Mouse (Mus musculus): ENCODE results near the gene Tmem243. TPM values are rescaled to one million over a fixed set of nuclear protein-coding genes. Genes with fewer than 3 reads are reported as not detected.

Gene Tmem243
- polyA plus RNA-seq, 1 experiment: 0.36 TPM

DNA sequence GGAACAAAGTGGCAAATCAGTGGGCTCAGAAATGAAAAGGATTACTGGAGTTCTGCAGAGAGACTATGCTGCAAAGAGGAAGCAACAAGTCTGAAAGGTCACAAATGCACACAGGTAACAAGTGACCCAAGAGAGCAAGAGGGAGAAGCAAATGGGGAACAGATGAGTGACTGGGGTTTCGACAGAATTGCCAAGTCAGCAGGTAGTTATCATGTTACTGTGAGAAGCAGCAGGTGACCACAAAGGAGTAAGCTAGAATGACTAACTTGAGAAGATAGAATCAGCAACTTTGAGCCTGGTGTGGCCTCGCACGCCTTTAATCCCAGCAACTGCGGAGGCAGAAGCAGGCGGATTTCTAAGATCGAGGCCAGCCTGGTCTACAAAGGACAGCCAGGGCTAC lies 41.9 kb downstream of the Tmem243 start:
- no peak for TF ChIP-seq GATA1 (IDR thresholded peaks at IDR 0.05; ENCODE audit: low read length)

DNA sequence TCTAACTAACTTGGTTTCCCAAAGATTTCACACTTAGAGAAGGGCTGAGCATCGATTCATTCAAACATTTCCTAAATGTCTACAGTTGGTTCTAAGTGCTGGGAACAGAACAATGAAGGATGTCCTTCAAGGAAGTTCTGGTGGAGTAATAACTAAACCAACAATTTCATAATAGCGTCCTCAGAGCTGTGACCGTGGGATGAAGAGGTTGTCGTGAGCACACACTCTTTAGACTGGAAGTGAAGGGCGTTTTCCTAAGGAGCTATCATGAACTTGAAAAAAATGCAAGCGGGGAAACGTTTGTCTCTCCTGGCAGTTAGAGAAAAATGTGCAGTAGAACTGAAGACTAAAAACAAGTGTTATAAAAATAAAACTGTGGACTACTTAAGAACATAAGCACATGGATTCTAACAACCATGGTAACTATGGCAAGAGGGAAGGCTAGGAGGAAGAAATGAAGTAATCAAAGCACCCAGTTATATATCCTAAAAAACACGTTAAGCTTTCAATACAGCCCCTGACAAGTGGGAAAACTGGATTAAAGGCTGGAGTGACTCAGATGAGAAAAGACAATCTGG lies 48.9 kb downstream of the Tmem243 start:
- no peak for TF ChIP-seq GATA1 (IDR thresholded peaks at IDR 0.05; ENCODE audit: low read length)

GRCm38 (mm10) chr5:9156746-9157145 lies 56.3 kb downstream of the Tmem243 start:
- TF ChIP-seq GATA1 (IDR thresholded peaks at IDR 0.05; ENCODE audit: low read length): no peak

GRCm38 (mm10) chr5:9157336-9157735 lies 56.9 kb downstream of the Tmem243 start:
- TF ChIP-seq GATA1 (IDR thresholded peaks at IDR 0.05; ENCODE audit: low read length): no peak

GRCm38 (mm10) chr5:9160831-9161455 lies 60.5 kb downstream of the Tmem243 start:
- no peak for TF ChIP-seq GATA1 (IDR thresholded peaks at IDR 0.05; ENCODE audit: low read length)

DNA sequence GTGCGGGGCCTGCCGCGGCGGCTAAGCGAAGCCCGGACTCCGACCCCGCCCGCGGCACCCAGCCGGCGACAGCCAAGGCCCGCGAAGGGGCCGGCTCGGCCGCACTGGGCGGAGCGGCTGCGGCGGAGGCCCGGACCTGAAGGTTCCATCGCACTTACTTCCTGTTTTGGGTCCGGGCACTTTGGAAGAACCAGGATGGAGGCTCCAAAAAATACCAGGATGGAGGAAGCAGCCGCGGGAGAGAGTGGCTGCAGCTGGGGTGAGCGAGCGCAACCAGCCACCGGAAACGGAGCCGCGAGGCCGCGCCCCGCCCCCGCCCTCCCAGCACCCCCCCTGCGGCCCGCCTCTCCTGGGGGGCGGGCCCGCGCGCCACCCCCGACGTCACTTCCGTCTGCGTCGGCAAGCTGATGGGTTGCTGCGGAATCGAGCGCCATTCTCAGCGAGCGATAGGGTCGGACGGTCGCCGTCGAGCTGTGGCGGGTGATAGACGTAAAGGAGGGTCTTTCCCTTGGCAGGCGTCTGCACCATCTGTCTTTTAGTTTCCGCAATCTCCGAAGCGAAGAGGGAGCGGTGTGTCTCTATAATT lies 61.1 kb downstream of the Tmem243 start, which contains the start of gene Dmtf1:
Gene Dmtf1 (minus strand): TSS at position 321 of the 586 bp plus-strand sequence.
- no peak for TF ChIP-seq GATA1 (IDR thresholded peaks at IDR 0.05; ENCODE audit: low read length)

GRCm38 (mm10) chr5:9162088-9162487 lies 61.6 kb downstream of the Tmem243 start:
- TF ChIP-seq GATA1 (IDR thresholded peaks at IDR 0.05; ENCODE audit: low read length): no peak

DNA sequence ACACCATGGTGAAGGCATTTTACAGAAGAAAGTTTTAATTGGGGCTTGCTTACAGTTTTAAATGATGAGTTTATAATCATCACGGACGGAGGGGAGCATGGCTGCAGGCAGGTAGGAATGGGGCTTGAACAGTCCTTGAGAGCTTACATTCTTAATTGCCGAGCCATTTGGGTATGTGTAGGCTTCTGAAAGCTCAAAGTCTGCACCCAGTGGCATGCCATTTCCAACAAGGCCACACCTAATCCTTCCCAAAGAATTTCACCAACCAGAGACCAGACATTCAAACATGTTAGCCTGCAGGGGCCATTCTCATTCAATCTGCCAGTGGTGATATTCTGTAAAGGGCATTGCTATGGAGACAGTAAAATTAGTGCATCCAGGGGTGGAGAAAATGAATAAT lies 62.9 kb downstream of the Tmem243 start:
- TF ChIP-seq GATA1 (IDR thresholded peaks at IDR 0.05; ENCODE audit: low read length): no peak

DNA sequence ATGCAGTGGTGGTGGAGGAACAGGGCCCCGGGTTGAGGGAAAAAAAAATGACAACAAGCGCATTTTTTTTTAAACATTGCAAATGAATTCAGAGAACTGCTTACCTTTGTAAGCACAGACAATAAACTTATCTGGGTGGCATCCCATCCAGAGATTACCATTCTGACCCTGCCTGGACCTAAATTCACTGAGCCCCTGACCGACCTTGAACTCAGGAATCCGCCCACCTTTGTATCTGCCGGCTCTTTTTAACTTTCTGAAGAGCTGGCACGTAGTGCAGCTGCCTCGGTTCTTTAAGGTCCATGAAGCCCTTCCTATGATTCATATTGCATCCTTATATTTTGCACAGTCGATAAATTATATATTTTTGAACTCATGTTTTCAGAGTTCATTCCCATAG lies 65.9 kb downstream of the Tmem243 start:
- TF ChIP-seq GATA1 (IDR thresholded peaks at IDR 0.05; ENCODE audit: low read length): no peak

- TF ChIP-seq GATA1 (IDR thresholded peaks at IDR 0.05; ENCODE audit: low read length): no peak
Observed at GRCm38 (mm10) chr5:9173295-9173694, 72.8 kb downstream of the Tmem243 start.

DNA sequence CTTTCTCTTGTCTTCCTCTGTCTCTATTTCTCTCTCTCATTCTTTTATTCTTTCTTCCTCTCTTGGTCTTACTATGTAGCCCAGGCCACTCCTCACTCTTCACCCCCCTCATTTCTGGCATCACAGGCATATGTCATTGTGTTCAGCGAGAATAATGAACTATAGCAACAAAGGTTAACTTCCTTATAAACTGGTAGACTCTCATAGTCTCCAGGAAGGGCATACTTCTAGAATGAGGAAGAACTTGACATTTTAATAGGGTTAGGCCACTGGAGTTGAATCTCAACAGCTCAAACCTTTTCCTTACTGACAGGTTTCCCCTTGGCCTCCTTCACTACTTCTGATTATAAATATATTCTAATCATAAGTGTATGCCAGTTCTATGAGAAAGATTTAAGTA lies 86.0 kb downstream of the Tmem243 start:
- TF ChIP-seq GATA1 (IDR thresholded peaks at IDR 0.05; ENCODE audit: low read length): no peak

Other genes starting within 250 kb of the Tmem243 start
- gene Abcb4, start 207.0 kb upstream of the Tmem243 start, polyA plus RNA-seq (2012): not detected in 2 replicates
- 1.1 and 1.4 TPM in 2 replicates for gene Crot, start 103.3 kb upstream of the Tmem243 start, polyA plus RNA-seq (2012)
- gene Dmtf1, start 61.1 kb downstream of the Tmem243 start, polyA plus RNA-seq (2012): 1.0 and 1.2 TPM in 2 replicates
- not detected in 2 replicates for gene 9330182L06Rik, start 165.4 kb downstream of the Tmem243 start, polyA plus RNA-seq (2012)